Mouse (Mus musculus) MEL (cell line): ENCODE results near the gene Ikzf1. TPM values are rescaled to one million over a fixed set of nuclear protein-coding genes. Genes with fewer than 3 reads are reported as not detected.

ENCODE experiments used
- DNase-seq: peaks from one replicate; pipeline ENCODE4 v3.0.0; 2011; ENCODE audit warnings: low read depth, low spot score
- H3K27ac ChIP-seq: 2 replicates; pipeline ENCODE4 v1.5.1; 2012; ENCODE audit warnings: low read depth, mild to moderate bottlenecking, control low read depth, low read length, moderate library complexity; ENCODE audit not compliant: control insufficient read depth
- H3K27me3 ChIP-seq, 2 experiments: fragments of 150-350 bp in 1 of 2; sonication (generic) in 1 of 2; 2 replicates each; pipeline ENCODE4 v1.6.1; 2012; ENCODE audit warnings: low read length in 2 of 2, mild to moderate bottlenecking in 2 of 2, improper control_type of control experiment in 1 of 2, moderate library complexity in 1 of 2; ENCODE audit not compliant: insufficient read depth in 2 of 2, control insufficient read depth in 1 of 2
- H3K36me3 ChIP-seq, 2 experiments: 2 replicates each; pipeline ENCODE4 v1.6.1; 2012 to 2014; ENCODE audit warnings: low read length in 2 of 2, improper control_type of control experiment in 1 of 2, inconsistent platforms in 1 of 2, mild to moderate bottlenecking in 1 of 2; ENCODE audit not compliant: insufficient read depth in 2 of 2, control insufficient read depth in 1 of 2
- H3K4me1 ChIP-seq, 2 experiments: fragments of 150-350 bp in 1 of 2; sonication (generic) in 1 of 2; 2 replicates each; pipeline ENCODE4 v1.6.1; 2012; ENCODE audit warnings: low read length in 2 of 2, improper control_type of control experiment in 1 of 2, mild to moderate bottlenecking in 1 of 2; ENCODE audit not compliant: insufficient read depth in 2 of 2, control insufficient read depth in 1 of 2
- H3K4me3 ChIP-seq, 2 experiments: fragments of 150-350 bp in 1 of 2; sonication (generic) in 1 of 2; 2 replicates each; pipeline ENCODE4 v1.5.1; 2012; ENCODE audit warnings: low read depth in 2 of 2, low read length in 2 of 2, mild to moderate bottlenecking in 2 of 2, moderate library complexity in 2 of 2, control low read depth in 1 of 2, improper control_type of control experiment in 1 of 2; ENCODE audit not compliant: control insufficient read depth in 1 of 2, insufficient read depth in 1 of 2
- H3K79me2 ChIP-seq: 2 replicates; pipeline ENCODE4 v1.6.1; 2012; ENCODE audit warnings: mild to moderate bottlenecking, low read length, moderate library complexity; ENCODE audit not compliant: control insufficient read depth, poor library complexity, insufficient read depth
- H3K9ac ChIP-seq: 2 replicates; pipeline ENCODE4 v1.6.1; 2012; ENCODE audit warnings: low read depth, mild to moderate bottlenecking, control low read depth, low read length, moderate library complexity; ENCODE audit not compliant: control insufficient read depth, poor library complexity, severe bottlenecking
- H3K9me3 ChIP-seq: fragments of 150-350 bp; sonication (generic); replicated peaks from 2 replicates; pipeline ENCODE4 v1.6.1; 2012; ENCODE audit warnings: mild to moderate bottlenecking, low read length, improper control_type of control experiment, moderate library complexity; ENCODE audit not compliant: insufficient read depth
- CHD1 ChIP-seq: IDR thresholded peaks from 2 replicates; pipeline ENCODE4 v1.6.1; 2012; ENCODE audit warnings: low read depth, mild to moderate bottlenecking, inconsistent platforms, low read length, improper control_type of control experiment
- CHD2 ChIP-seq: IDR thresholded peaks from 2 replicates; pipeline ENCODE4 v1.6.1; 2011; ENCODE audit warnings: low read length, improper control_type of control experiment
- CTCF ChIP-seq, 3 experiments: IDR thresholded peaks in 2 of 3; conservative IDR thresholded peaks in 1 of 3; 2 replicates each; pipeline ENCODE4 v1.5.1; 2011 to 2012; ENCODE audit warnings: low read length in 3 of 3, low read depth in 2 of 3, mild to moderate bottlenecking in 2 of 3, improper control_type of control experiment in 1 of 3, inconsistent platforms in 1 of 3, mixed read lengths in 1 of 3, moderate library complexity in 1 of 3; ENCODE audit not compliant: control insufficient read depth in 1 of 3, insufficient read depth in 1 of 3, poor library complexity in 1 of 3, severe bottlenecking in 1 of 3
- ETS1 ChIP-seq: IDR thresholded peaks from 2 replicates; pipeline ENCODE4 v1.6.1; 2012; ENCODE audit warnings: low read depth, mild to moderate bottlenecking, inconsistent platforms, low read length, improper control_type of control experiment, moderate library complexity
- GABPA ChIP-seq: IDR thresholded peaks from 2 replicates; pipeline ENCODE4 v1.6.1; 2012; ENCODE audit warnings: low read depth, mild to moderate bottlenecking, inconsistent platforms, low read length, improper control_type of control experiment, moderate library complexity
- GATA1 ChIP-seq: IDR thresholded peaks from 2 replicates; pipeline ENCODE4 v1.6.1; 2011; ENCODE audit warnings: low read depth, low read length, improper control_type of control experiment
- MAFK ChIP-seq: IDR thresholded peaks from 2 replicates; pipeline ENCODE4 v1.6.1; 2011; ENCODE audit warnings: low read depth, mild to moderate bottlenecking, low read length, improper control_type of control experiment, borderline replicate concordance
- MAX ChIP-seq: IDR thresholded peaks from 2 replicates; pipeline ENCODE4 v1.6.1; 2011; ENCODE audit warnings: low read length, improper control_type of control experiment
- MEF2A ChIP-seq: IDR thresholded peaks from 2 replicates; pipeline ENCODE4 v1.6.1; 2014; ENCODE audit warnings: low read depth, mild to moderate bottlenecking, inconsistent platforms, low read length, improper control_type of control experiment; ENCODE audit not compliant: poor library complexity, insufficient replicate concordance, severe bottlenecking; ENCODE audit errors: extremely low read depth
- MYC ChIP-seq: IDR thresholded peaks from 2 replicates; pipeline ENCODE4 v1.6.1; 2011; ENCODE audit warnings: low read depth, mild to moderate bottlenecking, low read length, improper control_type of control experiment, moderate library complexity
- NELFE ChIP-seq: IDR thresholded peaks from 2 replicates; pipeline ENCODE4 v1.6.1; 2011; ENCODE audit warnings: low read depth, low read length, improper control_type of control experiment
- POLR2AphosphoS2 ChIP-seq: IDR thresholded peaks from 2 replicates; pipeline ENCODE4 v1.6.1; 2011; ENCODE audit warnings: low read length, improper control_type of control experiment
- RAD21 ChIP-seq: IDR thresholded peaks from 2 replicates; pipeline ENCODE4 v1.6.1; 2011; ENCODE audit warnings: mild to moderate bottlenecking, low read depth, low read length, improper control_type of control experiment
- SMC3 ChIP-seq: IDR thresholded peaks from 2 replicates; pipeline ENCODE4 v1.6.1; 2011; ENCODE audit warnings: low read depth, low read length, improper control_type of control experiment
- TAL1 ChIP-seq: IDR thresholded peaks from 2 replicates; pipeline ENCODE4 v1.6.1; 2012; ENCODE audit warnings: mild to moderate bottlenecking, inconsistent platforms, low read length, moderate library complexity, mixed read lengths
- USF1 ChIP-seq: IDR thresholded peaks from 2 replicates; pipeline ENCODE4 v1.6.1; 2014; ENCODE audit warnings: low read depth, mild to moderate bottlenecking, inconsistent platforms, low read length, improper control_type of control experiment, moderate library complexity
- ZKSCAN1 ChIP-seq: IDR thresholded peaks from 2 replicates; pipeline ENCODE4 v1.6.1; 2012; ENCODE audit warnings: low read depth, mild to moderate bottlenecking, inconsistent platforms, low read length, improper control_type of control experiment, moderate library complexity
- ZMIZ1 ChIP-seq: IDR thresholded peaks from 2 replicates; pipeline ENCODE4 v1.6.1; 2012; ENCODE audit warnings: low read depth, mild to moderate bottlenecking, inconsistent platforms, low read length, improper control_type of control experiment, moderate library complexity
- polyA plus RNA-seq, 2 experiments: library from polyadenylated mRNA; stranded (reverse) in 1 of 2; unstranded in 1 of 2; fragments of >175 nt in 1 of 2; fragments of >200 nt in 1 of 2; gene quantifications; 2 replicates each; pipeline versions ENCODE4 v1.2.1 to v1.2.4; 2012; ENCODE audit warnings: low replicate concordance in 2 of 2, low read depth in 1 of 2; ENCODE audit not compliant: insufficient read length in 2 of 2, insufficient read depth in 1 of 2, missing spikeins in 1 of 2
- total RNA-seq: library from RNA; depleted of rRNA; stranded (reverse); fragments of 300-350 nt; gene quantifications from 2 replicates; pipeline ENCODE4 v1.2.3, GENCODE M21; 2012

Ikzf1 gene
- total and polyA plus RNA-seq, 3 experiments, result 28.0 to 128 (median 90.6) TPM

GRCm38 (mm10) chr11:11703776-11704175, 19.0 kb downstream of the Ikzf1 start:
- Histone ChIP-seq H3K9ac (no peak overlapping the region), H3K36me3 (peaks cover 10 to 45% of the 10 kb centered on the region in 2 experiments), H3K79me2 (peaks cover 4% of the 10 kb centered on the region), H3K27ac (no peak overlapping the region), H3K4me3 (no peak overlapping the region), H3K9me3 (no peaks in the 10 kb centered on the region), H3K27me3 (no peaks in the 10 kb centered on the region), H3K4me1 (no peaks in the 10 kb centered on the region)
- DNase-seq, result no peak
- peak; percentile 49; the same call in 1 of the 2 replicates for TF ChIP-seq POLR2AphosphoS2
- no peak for TF ChIP-seq CHD2
- TF ChIP-seq ZMIZ1, result no peak
- TF ChIP-seq GATA1, result no peak

GRCm38 (mm10) chr11:11708154-11708719, 23.4 kb downstream of the Ikzf1 start:
- Histone ChIP-seq H3K27ac (no peak overlapping the region), H3K27me3 (no peaks in the 10 kb centered on the region), H3K4me3 (no peak overlapping the region), H3K36me3 (peaks cover 36 to 37% of the 10 kb centered on the region in 2 experiments), H3K9ac (no peak overlapping the region), H3K79me2 (no peaks in the 10 kb centered on the region; the same call in 1 of the 2 replicates), H3K4me1 (peaks cover 20 to 32% of the 10 kb centered on the region in 2 experiments), H3K9me3 (no peaks in the 10 kb centered on the region)
- DNase-seq, result no peak
- no peak for TF ChIP-seq MYC
- TF ChIP-seq USF1, result no peak
- no peak for TF ChIP-seq ZMIZ1
- TF ChIP-seq MAFK, result no peak
- no peak for TF ChIP-seq NELFE
- no peak for TF ChIP-seq MAX
- no peak for TF ChIP-seq MEF2A
- no peak for TF ChIP-seq SMC3
- no peak for TF ChIP-seq GABPA
- no peak for TF ChIP-seq POLR2AphosphoS2
- TF ChIP-seq ETS1, result no peak
- TF ChIP-seq TAL1, result no peak
- no peak for TF ChIP-seq CTCF (IDR thresholded peaks at IDR 0.05 in 2 of 3, conservative IDR thresholded peaks at IDR 0.05 in 1 of 3; ENCODE audit: control insufficient read depth in 1 of 3, insufficient read depth in 1 of 3, low read depth in 2 of 3, low read length in 3 of 3, poor library complexity in 1 of 3, severe bottlenecking in 1 of 3)
- no peak for TF ChIP-seq RAD21
- no peak for TF ChIP-seq ZKSCAN1
- TF ChIP-seq CHD1, result no peak
